Mouse (Mus musculus): ENCODE measurements around the gene Ptprh. TPM values are rescaled to one million over a fixed set of nuclear protein-coding genes. Genes with fewer than 3 reads are reported as not detected.
"Not testable (repeated sequence)": the region's sequence is repeated elsewhere in the genome, so short reads cannot be mapped to it uniquely, and the experiment has no call there.

Ptprh gene
- polyA plus RNA-seq, 1 experiment: 0.05 TPM

DNA sequence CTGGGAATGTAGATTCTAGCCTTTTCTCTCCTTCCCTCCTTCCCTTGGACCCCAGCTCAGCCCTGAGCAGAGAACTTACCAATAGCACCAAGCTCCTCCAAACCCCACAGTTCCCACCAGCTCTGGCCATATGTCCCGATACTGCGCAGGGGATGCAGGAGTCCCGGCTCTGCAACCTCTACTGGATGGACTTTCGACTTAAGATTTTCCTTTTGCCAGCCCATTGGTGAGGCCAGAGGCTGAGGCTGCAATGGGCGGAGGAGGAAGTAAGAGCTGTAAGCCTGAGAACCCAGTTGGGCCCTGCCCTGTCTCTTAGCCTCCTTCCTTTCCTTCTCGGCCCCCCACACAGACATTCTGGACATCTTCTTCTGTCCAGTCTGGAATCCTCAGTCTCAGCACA lies 872 bp downstream of the Ptprh start:
- no peak for DNase-seq (ENCODE audit: low read depth)

- not testable (repeated sequence) for DNase-seq (ENCODE audit: low read depth)
These were observed 6.8 kb downstream of the Ptprh start for GRCm38 (mm10) chr7:4597046-4597445.

DNA sequence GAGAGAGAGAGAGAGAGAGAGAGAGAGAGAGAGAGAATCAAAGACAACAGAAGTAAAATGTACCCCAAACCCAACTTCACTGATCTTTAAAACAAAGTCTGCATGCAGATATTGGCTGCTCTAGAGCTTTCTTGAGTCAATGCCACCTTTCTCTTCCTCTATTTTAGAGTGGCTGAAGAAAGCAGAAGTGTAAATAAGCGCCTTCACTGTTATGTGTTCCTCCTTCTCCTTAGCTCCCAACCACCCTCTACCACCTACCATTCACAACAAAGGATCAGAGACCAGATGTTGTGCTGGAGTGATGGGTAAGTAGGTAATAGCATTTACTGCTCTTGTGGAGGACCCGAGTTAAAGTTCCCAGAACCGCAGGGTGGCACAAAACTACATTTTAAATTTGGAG lies 22.4 kb downstream of the Ptprh start:
- DNase-seq (ENCODE audit: low read depth): not testable (repeated sequence)

GRCm38 (mm10) chr7:4572361-4572760 lies 31.5 kb downstream of the Ptprh start:
- DNase-seq (ENCODE audit: low read depth): not testable (repeated sequence)

GRCm38 (mm10) chr7:4562660-4563059 lies 41.2 kb downstream of the Ptprh start:
- DNase-seq (ENCODE audit: low read depth): no peak

- DNase-seq (ENCODE audit: low read depth): no peak
These were observed 46.7 kb downstream of the Ptprh start for GRCm38 (mm10) chr7:4557167-4557560.

DNA sequence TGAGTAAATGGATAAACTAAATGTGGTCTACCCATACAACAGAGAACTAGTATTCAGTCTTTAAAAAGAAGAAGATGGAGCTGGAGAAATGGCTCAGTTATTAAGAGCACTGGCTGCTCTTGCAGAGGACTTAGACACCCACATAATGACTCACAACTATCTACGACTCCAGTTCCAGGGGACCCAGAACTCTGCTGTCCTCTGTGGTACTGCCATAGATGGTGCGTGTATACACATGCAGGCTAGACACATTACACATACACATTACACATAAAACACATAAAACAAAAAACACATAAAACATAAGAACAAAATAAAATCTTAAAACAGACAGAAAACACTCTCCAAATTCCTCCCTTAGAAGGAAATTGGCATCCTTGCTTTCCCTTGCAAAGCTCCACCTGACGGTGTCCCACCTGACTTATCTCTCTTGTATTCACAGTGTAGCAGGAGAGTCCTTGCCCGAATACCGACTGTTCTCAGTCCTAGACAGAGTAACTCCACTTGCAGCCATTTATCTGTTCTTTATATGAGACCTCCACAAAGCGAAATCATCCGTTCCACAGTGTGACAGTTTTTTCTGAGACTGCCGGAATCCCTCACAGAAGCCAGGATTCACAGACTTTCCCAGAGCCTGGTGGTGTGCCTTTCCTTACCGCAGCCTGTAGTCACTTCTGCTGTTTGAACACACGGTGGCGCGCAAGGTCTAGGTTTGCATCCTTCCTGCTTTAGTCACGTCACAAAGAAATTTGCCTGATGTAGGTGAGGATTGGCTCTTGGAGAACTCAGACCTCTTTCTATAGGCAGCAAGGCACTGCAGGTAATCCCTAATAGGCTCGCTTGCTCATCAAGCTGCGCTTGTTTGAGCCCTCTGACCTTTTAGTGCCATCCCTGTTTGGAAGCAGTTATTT lies 47.3 kb downstream of the Ptprh start:
- DNase-seq (ENCODE audit: low read depth): no peak

DNA sequence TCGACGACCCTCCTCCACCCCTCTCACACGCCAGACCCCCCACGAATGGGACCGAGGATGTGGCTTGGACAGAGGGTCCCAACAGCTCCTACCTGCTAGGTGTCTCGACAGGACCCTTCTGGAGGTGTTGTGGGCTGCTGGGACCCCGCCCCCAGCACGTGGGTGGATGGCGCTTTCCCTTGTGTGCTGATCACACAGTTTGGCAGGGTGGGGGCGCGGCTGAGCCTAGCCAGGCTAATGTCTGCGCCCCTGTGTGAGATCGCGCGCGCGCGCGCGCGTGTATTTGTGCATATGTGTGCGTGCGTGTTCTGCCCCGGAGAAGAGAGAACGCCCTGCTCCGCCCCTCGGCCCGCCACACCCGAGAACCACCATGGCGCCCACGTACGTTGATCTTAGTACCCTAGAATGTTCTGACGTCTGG lies 56.6 kb downstream of the Ptprh start, which contains the start of gene Syt5:
Syt5 (minus strand) TSS at position 321 of the 421 bp plus-strand sequence.
- DNase-seq (ENCODE audit: low read depth): no peak

DNA sequence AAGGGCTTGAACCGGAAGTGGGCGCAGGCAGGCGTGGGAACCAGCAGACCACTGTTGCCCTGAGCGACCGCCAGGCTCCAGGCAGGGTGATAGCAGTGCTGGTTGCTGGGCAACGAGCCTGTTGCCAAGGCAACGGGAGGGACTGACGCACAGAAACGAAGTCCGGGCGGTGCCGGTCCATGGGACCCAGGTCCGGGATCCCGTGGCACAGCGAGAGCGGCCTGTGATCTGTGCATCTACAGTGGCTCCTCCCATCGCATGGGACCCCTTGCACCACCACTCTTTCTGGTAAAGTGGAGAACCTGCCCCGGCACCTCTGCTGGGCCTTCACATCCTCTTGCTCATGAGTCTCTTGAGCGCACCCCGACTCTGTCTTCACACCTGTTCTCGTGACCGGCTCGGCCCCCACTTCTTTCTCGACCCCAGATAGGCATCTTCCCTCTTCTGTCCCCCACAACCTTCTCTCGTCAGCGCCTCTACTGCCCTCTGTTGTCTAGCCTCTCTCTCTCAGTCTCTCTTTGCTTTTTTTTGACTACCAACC lies 57.2 kb downstream of the Ptprh start:
- no peak for DNase-seq (ENCODE audit: low read depth)

- DNase-seq (ENCODE audit: low read depth): no peak
These were observed 57.8 kb downstream of the Ptprh start for GRCm38 (mm10) chr7:4546050-4546449.

GRCm38 (mm10) chr7:4542013-4542412 lies 61.8 kb downstream of the Ptprh start:
- no peak for DNase-seq (ENCODE audit: low read depth)

DNA sequence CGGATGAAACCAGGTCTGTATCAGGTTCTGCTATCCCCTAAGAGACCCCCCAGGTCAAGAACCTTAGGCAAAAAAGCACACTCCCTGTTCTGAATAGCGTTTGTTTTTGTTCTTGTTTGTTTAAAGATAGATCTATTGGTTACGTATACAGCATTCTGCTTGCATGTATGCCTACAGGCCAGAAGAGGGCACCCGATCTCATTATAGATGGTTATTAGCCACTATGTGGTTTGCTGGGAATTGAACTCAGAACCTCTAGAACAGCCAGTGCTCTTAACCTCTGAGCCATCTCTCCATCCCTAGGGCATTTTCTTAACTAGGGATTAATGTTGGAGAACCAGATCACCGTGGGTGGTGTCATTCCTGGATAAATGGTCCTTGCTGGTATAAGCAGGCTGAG lies 62.5 kb downstream of the Ptprh start:
- no peak for DNase-seq (ENCODE audit: low read depth)

GRCm38 (mm10) chr7:4539019-4539418 lies 64.8 kb downstream of the Ptprh start:
- DNase-seq (ENCODE audit: low read depth): no peak

GRCm38 (mm10) chr7:4537181-4537580 lies 66.7 kb downstream of the Ptprh start:
- no peak for DNase-seq (ENCODE audit: low read depth)

DNA sequence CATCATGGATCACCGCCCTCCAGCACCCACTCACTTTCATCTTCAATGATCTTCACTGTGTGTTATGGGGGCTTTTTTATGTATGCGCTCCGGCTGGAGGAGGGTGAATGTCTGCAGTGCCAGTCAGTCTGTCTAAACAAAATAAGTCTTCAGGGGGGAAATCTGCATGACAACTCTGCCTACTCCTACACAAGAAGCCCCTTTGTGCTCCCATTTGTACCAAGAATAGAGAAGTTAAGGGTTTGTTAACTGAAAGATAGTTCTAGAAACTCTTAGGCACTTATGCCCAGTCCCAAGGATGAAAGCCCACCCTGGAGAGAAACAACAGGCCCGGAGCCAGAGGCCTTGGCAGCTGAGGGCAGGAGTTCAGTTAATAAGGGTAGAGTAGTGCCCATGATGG lies 67.5 kb downstream of the Ptprh start:
- DNase-seq (ENCODE audit: low read depth): no peak

- DNase-seq (ENCODE audit: low read depth): no peak
These were observed 71.7 kb downstream of the Ptprh start, which contains the start of gene Dnaaf3 for GRCm38 (mm10) chr7:4532005-4532729. Dnaaf3 (minus strand) TSS chr7:4532453.

DNA sequence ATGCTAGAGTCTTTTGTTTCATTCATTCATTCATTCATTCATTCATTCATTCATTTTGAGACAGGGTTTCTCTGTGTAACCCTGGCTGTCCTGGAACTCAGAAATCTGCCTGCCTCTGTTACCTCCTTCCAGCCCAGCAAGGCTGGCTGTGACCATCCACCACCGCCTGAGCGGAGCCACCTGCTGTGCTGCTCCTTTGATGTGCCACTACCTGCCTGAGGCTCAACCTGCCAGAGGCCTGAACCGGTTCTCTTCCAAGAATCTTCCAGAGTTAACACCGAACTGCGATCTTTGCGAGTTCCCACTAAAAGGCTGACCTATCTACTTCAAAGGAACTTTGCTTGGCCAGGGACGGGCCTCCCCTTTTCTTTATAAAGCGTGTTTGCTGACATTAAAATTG lies 73.7 kb downstream of the Ptprh start:
- not testable (repeated sequence) for DNase-seq (ENCODE audit: low read depth)

- DNase-seq (ENCODE audit: low read depth): no peak
These were observed 76.5 kb downstream of the Ptprh start for GRCm38 (mm10) chr7:4527302-4527689.

GRCm38 (mm10) chr7:4526341-4527301 lies 77.2 kb downstream of the Ptprh start:
- peak; percentile 52 for DNase-seq (ENCODE audit: low read depth)

DNA sequence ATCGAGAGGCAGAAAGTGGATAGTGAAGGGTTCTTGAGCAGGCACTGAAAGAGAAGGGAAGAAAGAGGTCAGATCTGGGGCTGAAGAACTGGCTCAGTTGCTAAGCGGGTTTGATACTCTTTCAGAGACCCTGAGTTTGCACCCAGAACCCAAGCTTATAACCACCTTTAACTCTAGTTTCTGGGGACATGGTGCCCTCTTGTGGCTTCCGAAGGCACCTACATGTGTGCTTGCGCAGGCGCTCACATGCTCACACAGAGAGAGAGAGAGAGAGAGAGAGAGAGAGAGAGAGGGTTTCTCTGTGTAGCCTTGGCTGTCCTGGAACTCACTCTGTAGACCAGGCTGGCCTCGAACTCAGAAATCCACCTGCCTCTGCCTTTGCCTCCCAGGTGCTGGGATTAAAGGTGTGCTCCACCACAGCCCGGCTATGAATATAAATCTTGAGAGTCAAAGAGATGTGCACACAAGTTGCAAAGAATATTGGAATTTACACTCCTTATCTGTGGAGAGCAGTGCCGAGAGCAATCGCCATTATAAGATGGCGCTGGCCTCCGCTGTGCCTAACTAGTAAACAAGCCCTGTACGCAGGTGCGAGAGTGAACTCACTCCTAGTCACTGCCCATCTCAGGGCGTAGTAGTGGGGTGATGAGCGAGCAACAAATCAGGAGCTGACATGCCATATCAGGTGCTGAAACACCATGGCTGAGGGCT lies 79.5 kb downstream of the Ptprh start, which contains the start of gene Tnni3:
Tnni3 (minus strand) TSS at position 18 of the 711 bp plus-strand sequence.
- DNase-seq (ENCODE audit: low read depth): not testable (repeated sequence)
